Mouse (Mus musculus) T-cell, adult 2 months (primary cell): ENCODE data around the gene Efcc1.

ENCODE experiments used
- DNase-seq: peaks from one replicate; pipeline ENCODE4 v3.0.0; 2022; ENCODE audit warnings: low spot score

Gene Efcc1

GRCm38 (mm10) chr6:87778294-87779173, 47.9 kb downstream of the Efcc1 start:
- no peak for DNase-seq

DNA sequence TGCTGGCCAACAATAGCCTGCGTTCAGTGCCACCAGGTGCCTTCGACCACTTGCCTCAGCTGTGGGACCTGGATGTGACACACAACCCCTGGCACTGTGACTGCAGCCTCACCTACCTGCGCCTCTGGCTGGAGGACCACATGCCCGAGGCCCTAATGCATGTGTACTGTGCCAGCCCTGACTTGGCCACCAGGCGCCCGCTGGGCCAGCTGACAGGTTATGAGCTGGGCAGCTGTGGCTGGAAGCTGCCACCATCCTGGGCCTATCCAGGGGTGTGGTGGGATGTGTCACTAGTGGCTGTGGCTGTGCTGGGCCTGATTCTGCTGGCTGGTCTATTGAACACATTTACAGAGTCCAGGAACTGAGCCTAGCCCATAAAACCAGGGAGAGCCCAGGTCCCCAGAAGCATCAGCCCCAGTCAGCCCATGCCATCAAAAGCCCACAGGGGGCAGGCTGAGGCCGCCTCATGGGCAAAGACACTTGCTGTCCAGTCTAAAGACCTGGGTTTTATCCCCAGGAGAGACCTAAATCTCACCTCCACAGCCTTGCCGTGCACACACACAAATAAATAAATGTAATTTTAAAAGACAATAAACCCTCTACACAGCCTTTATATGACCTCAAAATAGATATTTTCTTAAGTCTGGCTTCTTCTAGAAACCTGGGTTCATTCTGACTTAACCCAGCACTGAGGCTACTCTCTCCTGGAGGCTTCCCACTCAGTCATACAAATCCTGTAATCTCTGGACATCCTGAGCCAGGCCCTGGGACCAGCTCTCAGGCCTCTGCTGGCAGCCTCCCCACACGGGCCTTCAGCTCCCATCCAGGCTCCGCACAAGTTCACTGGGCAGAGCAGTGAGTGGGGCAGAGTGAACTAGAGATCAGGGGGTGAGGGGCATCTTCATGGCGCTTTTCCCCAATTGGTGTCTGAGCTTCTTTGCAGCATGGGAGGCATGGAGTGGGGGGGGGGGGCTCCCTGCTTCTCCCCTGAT, 48.8 kb downstream of the Efcc1 start:
- no peak for DNase-seq

DNA sequence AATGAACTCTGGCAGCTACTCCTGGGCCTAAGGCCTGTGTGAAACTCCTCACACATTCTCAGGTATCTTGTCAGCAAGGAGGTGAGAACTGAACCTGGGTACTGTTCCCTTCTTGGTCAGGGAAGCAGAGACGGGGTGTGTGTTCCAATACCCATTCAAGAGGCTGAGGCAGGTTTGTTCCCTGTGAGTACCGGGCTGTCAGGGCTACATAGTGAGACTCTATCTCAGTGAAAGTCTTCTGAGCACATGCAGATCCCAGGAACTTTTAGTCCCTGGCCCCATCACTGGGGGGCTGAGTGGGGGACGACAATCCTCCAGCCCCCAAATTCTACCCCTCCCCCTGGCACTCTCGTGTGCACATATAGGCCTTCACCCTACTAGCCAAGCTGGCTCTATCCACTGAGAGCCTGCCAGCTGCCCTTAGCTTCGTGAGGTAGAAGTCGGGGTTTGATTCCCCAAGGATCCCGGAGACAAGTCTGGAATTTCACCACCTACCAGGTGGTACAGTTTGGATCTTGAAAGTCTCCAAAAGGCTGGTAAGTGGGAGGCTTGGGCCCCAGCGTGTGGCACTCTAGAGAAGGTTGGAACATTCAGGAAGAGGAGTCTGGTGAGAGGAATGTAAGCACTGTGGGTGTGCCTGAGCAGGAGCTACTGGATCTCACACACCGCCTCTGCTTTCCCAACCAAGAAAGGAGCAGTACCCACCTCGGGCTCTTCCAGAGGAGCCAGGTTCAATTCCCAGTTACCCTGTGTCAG, 50.1 kb downstream of the Efcc1 start:
- no peak for DNase-seq

- DNase-seq, result no peak
These were observed 53.4 kb downstream of the Efcc1 start for GRCm38 (mm10) chr6:87784033-87784432.

GRCm38 (mm10) chr6:87786621-87787020, 56.0 kb downstream of the Efcc1 start:
- no peak for DNase-seq

DNA sequence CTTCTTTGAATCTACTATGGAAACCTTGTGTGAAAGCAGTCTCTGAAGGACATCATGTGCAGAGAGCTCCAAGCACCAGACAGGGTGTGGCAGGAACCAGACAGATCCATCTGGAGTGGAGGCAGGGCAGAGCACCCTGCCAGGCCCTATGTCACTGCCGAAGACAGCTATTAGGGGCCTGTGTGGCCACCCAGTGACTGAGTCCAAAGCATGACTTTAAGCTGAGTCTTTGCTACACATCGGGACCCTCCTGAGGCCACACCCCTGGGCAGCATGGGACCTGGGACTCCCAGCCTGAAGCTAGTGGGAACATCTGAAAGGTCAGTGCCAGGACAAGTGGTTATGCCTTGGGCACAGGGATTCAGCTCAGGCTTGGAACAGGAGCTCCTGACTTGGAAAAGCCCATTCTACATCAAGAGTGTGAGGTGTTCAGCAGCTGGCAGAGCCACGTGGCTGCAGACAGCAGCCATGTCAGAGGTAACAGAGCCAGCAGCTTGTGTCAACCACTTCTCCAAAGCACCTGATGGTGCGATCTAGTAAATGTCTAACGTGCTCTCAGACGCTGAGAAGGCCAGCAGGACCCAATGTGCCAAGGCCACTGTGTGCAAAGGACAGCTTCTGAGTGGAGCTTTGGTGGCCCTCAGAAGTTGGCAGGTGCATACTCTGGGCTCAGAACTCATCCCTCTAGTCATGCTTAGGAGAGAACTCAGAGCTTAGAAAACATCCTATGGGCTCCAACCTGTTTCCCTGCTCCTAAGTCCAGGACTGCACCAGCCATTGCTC, 56.6 kb downstream of the Efcc1 start:
- DNase-seq, result no peak

- no peak for DNase-seq
These were observed 57.7 kb downstream of the Efcc1 start for GRCm38 (mm10) chr6:87788266-87788895.

DNA sequence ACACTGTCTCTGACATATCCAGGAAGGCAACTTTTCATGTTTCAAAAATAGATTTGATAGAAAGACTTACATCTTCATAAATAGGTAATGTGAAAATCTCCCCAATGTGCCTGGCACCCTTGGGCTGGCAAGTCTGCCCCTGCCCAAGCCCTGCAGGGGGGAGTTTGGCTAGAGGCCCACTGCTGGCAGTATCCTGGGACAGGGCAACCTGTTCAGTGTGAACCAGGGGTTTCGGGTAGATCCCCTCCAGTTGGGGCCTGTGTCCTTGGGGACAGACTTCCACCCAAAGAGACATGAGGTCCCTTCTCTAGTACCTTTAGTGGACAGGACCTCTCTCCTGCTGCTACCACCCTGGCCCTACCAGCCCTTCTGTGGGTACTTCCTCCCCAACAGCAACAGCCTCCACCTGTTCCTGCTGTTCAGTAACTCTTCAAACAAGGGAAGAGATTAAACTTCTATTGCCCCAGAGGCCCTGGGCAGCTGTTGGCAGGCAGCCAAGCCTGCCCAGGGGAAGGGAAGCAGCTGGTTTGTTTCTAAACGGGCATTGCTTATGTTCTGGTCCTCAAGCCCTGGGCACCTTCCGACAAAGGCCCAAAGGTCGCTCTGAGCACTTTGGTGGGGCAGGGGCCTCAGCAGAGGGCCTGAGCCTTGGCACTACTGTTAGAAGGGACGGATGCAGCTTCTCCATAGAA, 58.4 kb downstream of the Efcc1 start:
- no peak for DNase-seq

DNA sequence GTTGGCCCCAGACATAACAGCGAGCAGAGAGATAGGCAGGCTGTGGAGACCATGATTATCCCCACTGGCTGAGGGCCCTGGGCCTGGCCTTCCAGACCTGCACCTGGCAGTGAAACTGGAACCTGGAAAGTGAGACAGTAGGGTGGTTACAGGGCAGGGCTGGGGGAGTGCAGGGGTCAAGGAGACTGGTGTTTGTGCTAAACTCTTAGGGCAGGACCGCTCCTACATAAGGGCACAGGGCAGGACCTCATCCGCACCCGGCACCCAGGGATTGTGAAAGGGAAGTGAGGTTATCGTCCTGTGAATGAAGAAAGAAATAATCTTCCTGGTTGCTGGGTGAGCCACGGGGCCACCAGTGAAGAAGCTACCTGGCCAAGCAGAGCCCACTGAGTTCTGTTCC, 59.1 kb downstream of the Efcc1 start:
- DNase-seq, result no peak

DNA sequence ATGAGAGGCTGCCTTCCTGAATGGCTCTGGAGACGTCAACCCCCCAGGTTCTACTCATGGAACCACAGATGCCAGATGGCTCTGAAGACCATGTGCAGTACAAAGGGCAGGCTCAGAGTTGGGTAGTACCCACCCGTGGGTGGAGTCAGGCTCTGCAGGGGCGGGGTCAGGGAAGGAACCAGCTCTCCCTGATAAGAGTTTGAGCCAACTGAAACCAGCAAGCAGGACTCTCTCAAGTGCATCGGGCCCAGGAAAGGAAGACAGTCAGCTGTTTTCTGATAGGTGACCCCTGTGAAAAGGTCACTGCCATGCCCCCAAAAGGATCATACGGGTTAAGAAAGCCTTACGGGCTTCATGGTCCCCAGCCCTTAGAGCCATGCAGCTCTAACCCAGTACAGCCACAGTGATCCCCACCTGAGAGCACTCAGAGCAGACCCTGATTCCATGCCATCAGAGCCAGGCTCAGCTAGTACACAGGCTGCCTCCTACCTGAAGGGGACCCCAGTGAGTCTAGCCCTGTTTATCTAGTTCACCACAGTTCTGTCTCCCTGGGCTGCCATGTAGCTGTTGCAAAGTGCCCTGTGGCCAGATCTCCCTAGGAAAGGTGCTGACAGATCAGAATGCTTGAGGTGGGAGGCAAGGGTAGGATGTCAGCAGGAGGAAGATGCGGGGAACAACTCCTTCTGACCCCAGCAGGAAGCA, 60.3 kb downstream of the Efcc1 start:
- DNase-seq, result no peak

DNA sequence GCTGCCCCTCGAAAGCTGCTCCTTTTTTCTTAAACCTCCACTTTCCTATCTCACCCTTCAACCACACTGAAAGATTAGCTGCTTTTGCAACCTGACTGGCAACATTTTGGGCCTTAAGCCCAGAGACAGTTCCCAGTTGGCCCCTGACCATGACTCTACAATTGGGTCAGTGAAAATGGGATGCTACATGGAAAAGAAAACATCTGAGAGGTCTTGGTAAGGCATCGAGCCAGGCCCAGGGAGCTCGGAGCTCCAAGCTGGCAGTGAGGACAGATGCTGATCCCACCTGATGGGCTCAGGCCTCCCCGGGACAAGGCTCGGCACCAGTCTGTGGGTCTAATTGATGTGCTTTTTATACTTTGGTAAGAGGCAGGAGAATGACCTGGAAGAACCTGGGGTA, 61.2 kb downstream of the Efcc1 start:
- DNase-seq, result no peak

DNA sequence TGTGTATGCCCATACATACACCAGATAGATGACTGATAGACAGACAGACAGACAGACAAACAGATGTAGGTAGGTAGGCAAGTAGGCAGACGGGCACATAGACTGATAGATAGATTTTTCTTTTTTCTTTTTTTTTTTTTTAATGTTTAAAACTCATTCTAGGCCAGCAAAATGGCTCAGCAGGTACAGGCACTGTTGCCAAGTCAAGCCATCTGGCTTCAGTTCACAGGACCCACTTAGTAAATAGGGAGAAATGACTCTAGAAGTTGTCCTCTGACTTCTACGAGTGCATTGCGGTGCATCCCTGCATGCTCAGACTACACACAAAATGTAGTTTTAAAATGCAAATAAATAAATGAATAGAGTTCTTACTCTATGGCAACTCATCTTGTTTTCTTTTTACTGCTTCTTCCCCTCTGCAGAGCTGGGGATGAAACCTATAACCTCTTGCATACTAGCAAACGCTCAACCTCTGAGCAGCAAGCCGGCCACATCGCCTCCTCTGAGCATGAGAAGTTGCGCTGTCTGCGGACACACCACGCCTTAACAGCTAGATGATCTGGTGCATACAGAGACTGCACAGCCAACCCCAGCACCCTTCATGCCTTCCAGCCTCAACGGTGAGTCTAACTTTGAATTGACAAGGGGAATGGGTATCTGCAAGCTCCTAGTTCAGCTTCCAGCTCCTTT, 63.3 kb downstream of the Efcc1 start:
- DNase-seq, result no peak

DNA sequence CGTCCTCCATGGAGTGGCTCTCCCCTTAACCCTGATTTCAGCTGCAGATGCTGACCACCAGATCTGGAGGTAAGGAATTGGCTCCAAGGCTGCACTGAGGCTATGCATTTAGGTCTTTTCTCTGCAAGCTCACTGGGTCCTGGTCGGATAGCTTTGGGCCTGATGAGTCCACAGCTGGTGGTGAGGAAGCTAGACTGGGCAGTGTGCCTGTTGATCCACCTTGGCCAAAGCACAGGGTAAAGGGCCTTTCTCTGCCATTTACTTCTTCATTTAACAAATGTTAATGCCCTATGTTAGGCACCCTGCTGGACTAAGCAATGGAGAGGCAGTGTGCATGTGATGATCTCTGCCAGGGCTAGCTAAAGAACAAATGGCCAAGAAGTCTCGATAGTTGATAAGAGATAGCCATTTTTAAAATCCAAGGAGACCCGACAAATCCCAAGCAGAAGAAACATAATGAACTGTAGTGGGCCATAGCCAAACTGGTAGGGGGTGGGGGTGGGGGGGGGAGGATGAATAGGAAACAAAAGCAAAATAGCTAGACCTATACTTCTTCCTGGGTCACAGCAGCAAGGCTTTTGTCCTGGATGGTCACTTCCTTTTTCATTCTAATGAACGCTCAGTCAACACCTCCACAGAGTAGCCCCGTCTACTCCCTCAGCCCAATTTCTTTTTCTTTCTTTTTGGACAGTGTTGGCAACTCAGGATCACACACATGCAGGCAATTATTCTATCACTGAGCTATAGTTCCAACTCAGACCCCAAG, 64.9 kb downstream of the Efcc1 start:
- no peak for DNase-seq

- DNase-seq, result no peak
These were observed 65.7 kb downstream of the Efcc1 start for GRCm38 (mm10) chr6:87796251-87796880.

GRCm38 (mm10) chr6:87797321-87797720, 66.7 kb downstream of the Efcc1 start:
- no peak for DNase-seq

GRCm38 (mm10) chr6:87799576-87799975, 68.9 kb downstream of the Efcc1 start:
- DNase-seq, result no peak

- DNase-seq, result no peak
These were observed 71.8 kb downstream of the Efcc1 start for GRCm38 (mm10) chr6:87802462-87802861.

- no peak for DNase-seq
These were observed 73.4 kb downstream of the Efcc1 start for GRCm38 (mm10) chr6:87804036-87804435.
